ENCODE assay signal across 8 mouse cellular contexts in genomic region chr2:164769258-164770037, GRCm38 (mm10). TPM values are rescaled to one million over a fixed set of nuclear protein-coding genes. Genes with fewer than 3 reads are reported as not detected.
A peak's percentile ranks its signal among the peaks of the same experiment; 100 is the strongest.
DNase-seq lines count a peak whose midpoint lies in the region; ATAC-seq lines count a peak whose summit lies in the region.

Gene Ube2c, plus strand, starts transcription at chr2:164769898.

- peak within 1 kb of the TSS; percentile 93 for H3K4me2 ChIP-seq in heart, embryonic 14.5 days (ENCODE audit: low read length)
- H3K4me2 ChIP-seq in liver, embryonic 13.5 days, result peak within 1 kb of the TSS; percentile 78
- H3K4me2 ChIP-seq in stomach, embryonic 16.5 days (ENCODE audit: low read depth, low read length), result peak within 1 kb of the TSS; percentile 79

- peak within 1 kb of the TSS; percentile 51 to 82 for H3K27ac ChIP-seq in heart, embryonic 14.5 days (replicated peaks in 1 of 2; ENCODE audit: control insufficient read depth in 1 of 2, insufficient read depth in 1 of 2, low read depth in 2 of 2, low read length in 2 of 2)
- peak within 1 kb of the TSS; percentile 95 for H3K27ac ChIP-seq in liver, embryonic 13.5 days
- peak within 1 kb of the TSS; percentile 79 for H3K27ac ChIP-seq in stomach, embryonic 16.5 days (ENCODE audit: low read length)

- peak within 1 kb of the TSS; percentile 68 to 91 for H3K4me3 ChIP-seq in heart, embryonic 14.5 days (ENCODE audit: control insufficient read depth in 1 of 2, insufficient read depth in 1 of 2, low read depth in 1 of 2, low read length in 2 of 2)
- H3K4me3 ChIP-seq in liver, embryonic 13.5 days (replicated peaks), result peak within 1 kb of the TSS; percentile 83
- peak within 1 kb of the TSS; percentile 98 for H3K4me3 ChIP-seq in stomach, embryonic 16.5 days (replicated peaks; ENCODE audit: low read length)

- WGBS in heart, embryonic 14.5 days, result under 1% methylated on average over 52 of the region's 53 CpGs
- WGBS in liver, embryonic 13.5 days (ENCODE audit: insufficient replicate concordance), result 2% methylated on average over 53 of the region's 53 CpGs
- 2% methylated on average over 53 of the region's 53 CpGs for WGBS in stomach, embryonic 16.5 days

- peaks cover 13 to 23% of the 10 kb centered on the region in 2 experiments for H3K4me1 ChIP-seq in heart, embryonic 14.5 days (ENCODE audit: control insufficient read depth in 2 of 2, insufficient read depth in 2 of 2, low read length in 2 of 2)
- H3K4me1 ChIP-seq in liver, embryonic 13.5 days (replicated peaks), result peaks cover 68% of the 10 kb centered on the region
- peaks cover 30% of the 10 kb centered on the region for H3K4me1 ChIP-seq in stomach, embryonic 16.5 days (ENCODE audit: control insufficient read depth, insufficient read depth, low read length)

- DNase-seq in c-Kit-negative CD71-positive TER-119-positive erythroid progenitor cells, embryonic 14.5 days (ENCODE audit: low read depth, low spot score), result peak; percentile 98
- DNase-seq in fibroblast of lung, adult 2 months (ENCODE audit: low read depth), result peak; percentile 97
- peak; percentile 99 for DNase-seq in kidney, postnatal 14 days
- peak; percentile 99 for DNase-seq in liver, embryonic 13.5 days
- peak; percentile 97 for DNase-seq in neural tube, embryonic 10.5 days (ENCODE audit: extremely low spot score, low spot score)

- H3K9me3 ChIP-seq in heart, embryonic 14.5 days (ENCODE audit: control insufficient read depth, low read length), result no peaks in the 10 kb centered on the region
- no peaks in the 10 kb centered on the region for H3K9me3 ChIP-seq in liver, embryonic 13.5 days (replicated peaks)
- H3K9me3 ChIP-seq in stomach, embryonic 16.5 days (replicated peaks; ENCODE audit: control insufficient read depth, low read length), result no peaks in the 10 kb centered on the region

- H3K36me3 ChIP-seq in heart, embryonic 14.5 days (ENCODE audit: control insufficient read depth, insufficient read depth, low read length), result peaks cover 68% of the 10 kb centered on the region
- H3K36me3 ChIP-seq in liver, embryonic 13.5 days, result peaks cover 71% of the 10 kb centered on the region
- peaks cover 12% of the 10 kb centered on the region for H3K36me3 ChIP-seq in stomach, embryonic 16.5 days (ENCODE audit: control insufficient read depth, insufficient read depth, low read length)

- H3K27me3 ChIP-seq in heart, embryonic 14.5 days (ENCODE audit: control insufficient read depth, insufficient read depth, low read length), result no peaks in the 10 kb centered on the region
- no peaks in the 10 kb centered on the region for H3K27me3 ChIP-seq in liver, embryonic 13.5 days
- H3K27me3 ChIP-seq in stomach, embryonic 16.5 days (ENCODE audit: control insufficient read depth, insufficient read depth, low read length), result no peaks in the 10 kb centered on the region

- peak within 1 kb of the TSS; percentile 93 for H3K9ac ChIP-seq in heart, embryonic 14.5 days (ENCODE audit: low read length)
- H3K9ac ChIP-seq in liver, embryonic 13.5 days, result peak within 1 kb of the TSS; percentile 96
- H3K9ac ChIP-seq in stomach, embryonic 16.5 days (ENCODE audit: low read length), result peak within 1 kb of the TSS; percentile 88

- peak; percentile 100 for ATAC-seq in CD4-positive, CD25-positive, alpha-beta regulatory T cell, adult 4 months
- ATAC-seq in heart, embryonic 14.5 days (ENCODE audit: insufficient number of reproducible peaks, insufficient read depth, low FRiP score, low read depth), result peak; percentile 97
- peak; percentile 94 for ATAC-seq in liver, embryonic 13.5 days (ENCODE audit: low read depth)
- ATAC-seq in stomach, embryonic 16.5 days (ENCODE audit: insufficient read depth, low FRiP score), result peak; percentile 98

RNA-seq across cellular contexts. Expression of gene Ube2c, which starts in this region (rescaled TPM):
- 10 to 100 TPM in 1 of 2 experiments, 1 to 10 TPM in 1; 7.7 to 11.4 TPM for polyA plus RNA-seq in CD4-positive, CD25-positive, alpha-beta regulatory T cell, adult 4 months (2017; shearing (Covaris generic))
- 349 and 388 TPM in 2 replicates for polyA plus RNA-seq in heart, embryonic 14.5 days (2014; fragmentation: Nextera tagmentation; extraction: Ambion mirVana)
- polyA plus RNA-seq in liver, embryonic 13.5 days (2015; fragmentation: Nextera tagmentation; extraction: Ambion mirVana), result 762 and 764 TPM in 2 replicates
- polyA plus RNA-seq in stomach, embryonic 16.5 days (2015; fragmentation: Nextera tagmentation; extraction: Ambion mirVana), result 332 and 335 TPM in 2 replicates

Comparison
In these comparisons a context has a peak if more than half of its experiments do, and no peak if none do; other contexts are left out.
1. Peak in every context shown above with its lines: DNase-seq, ATAC-seq, H3K4me3 ChIP-seq and H3K27ac ChIP-seq.
2. RNA of gene Ube2c (polyA plus RNA-seq): 762 to 764 TPM in liver, embryonic 13.5 days, 349 to 388 TPM in heart, embryonic 14.5 days and 332 to 335 TPM in stomach, embryonic 16.5 days; 7.7 to 11.4 TPM in CD4-positive, CD25-positive, alpha-beta regulatory T cell, adult 4 months; every median in the first group is over 10 times any median in the second.